Mouse (Mus musculus): ENCODE measurements around the gene Lrrc4b.

DNA sequence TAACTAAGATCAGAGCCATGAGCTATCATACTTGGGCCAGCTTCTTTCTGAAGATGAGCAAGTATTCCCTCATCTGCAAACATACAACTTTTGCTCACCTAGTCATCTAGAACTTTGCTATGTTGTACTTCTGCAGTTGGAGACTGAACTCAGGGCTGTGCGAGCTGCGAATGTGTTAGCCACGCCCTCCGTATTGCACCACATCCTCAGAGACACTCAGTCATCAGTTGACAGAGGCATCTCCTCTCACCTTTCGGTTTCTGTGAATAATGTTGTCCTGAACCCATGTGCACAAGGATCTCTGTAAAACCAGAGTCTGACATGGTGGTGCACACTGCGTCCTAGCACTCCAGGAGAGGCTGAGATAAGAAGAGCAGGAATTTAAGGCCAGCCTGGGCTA is 27.1 kb upstream of the Lrrc4b start:
- TF ChIP-seq CTCF (IDR thresholded peaks at IDR 0.05; ENCODE audit: low read depth, low read length) (no peak), POLR2A (IDR thresholded peaks at IDR 0.05; ENCODE audit: borderline replicate concordance, low read depth, low read length) (no peak)

Measured in bone marrow macrophage, adult 2 months (primary cell).